Mouse (Mus musculus): Measurements from ENCODE around the gene Gm17606.

The Gm17606 gene

GRCm38 (mm10) chr14:54640946-54641304 lies at the start of gene Gm17606:
Gene Gm17606 (plus strand): TSS chr14:54640952.
- DNase-seq = peak; percentile 83

GRCm38 (mm10) chr14:54591056-54591455 lies 49.7 kb upstream of the Gm17606 start:
- DNase-seq = peak; percentile 92

- peak; percentile 96 for DNase-seq
Measured at GRCm38 (mm10) chr14:54592319-54592934, 48.3 kb upstream of the Gm17606 start.

- no peak for DNase-seq
Measured at GRCm38 (mm10) chr14:54594055-54594454, 46.7 kb upstream of the Gm17606 start.

- DNase-seq = no peak
Measured at GRCm38 (mm10) chr14:54594631-54595414, 45.9 kb upstream of the Gm17606 start.

GRCm38 (mm10) chr14:54597084-54597483 lies 43.7 kb upstream of the Gm17606 start:
- peak; percentile 84 for DNase-seq

- no peak for DNase-seq
Measured at GRCm38 (mm10) chr14:54601601-54602000, 39.2 kb upstream of the Gm17606 start.

- DNase-seq = peak; percentile 90
Measured at GRCm38 (mm10) chr14:54602613-54603012, 38.1 kb upstream of the Gm17606 start.

GRCm38 (mm10) chr14:54603038-54603654 lies 37.6 kb upstream of the Gm17606 start:
- DNase-seq = peak; percentile 100

GRCm38 (mm10) chr14:54603686-54604085 lies 37.1 kb upstream of the Gm17606 start:
- no peak for DNase-seq

GRCm38 (mm10) chr14:54605752-54606321 lies 34.9 kb upstream of the Gm17606 start, which contains the start of gene 4931414P19Rik:
Gene 4931414P19Rik (minus strand): TSS chr14:54605993.
- DNase-seq = peak; percentile 98

- DNase-seq = no peak
Measured at GRCm38 (mm10) chr14:54607226-54607625, 33.5 kb upstream of the Gm17606 start.

- DNase-seq = no peak
Measured at GRCm38 (mm10) chr14:54609245-54609644, 31.5 kb upstream of the Gm17606 start.

- DNase-seq = no peak
Measured at GRCm38 (mm10) chr14:54609962-54610361, 30.8 kb upstream of the Gm17606 start.

- DNase-seq = no peak
Measured at GRCm38 (mm10) chr14:54610648-54611047, 30.1 kb upstream of the Gm17606 start.

GRCm38 (mm10) chr14:54614130-54614529 lies 26.6 kb upstream of the Gm17606 start:
- peak; percentile 90 for DNase-seq

- DNase-seq = peak; percentile 91
Measured at GRCm38 (mm10) chr14:54616226-54616825, 24.4 kb upstream of the Gm17606 start.

GRCm38 (mm10) chr14:54617152-54617896 lies 23.4 kb upstream of the Gm17606 start:
- DNase-seq = no peak

- DNase-seq = peak; percentile 99
Measured at GRCm38 (mm10) chr14:54617897-54618365, 22.8 kb upstream of the Gm17606 start, which contains the start of gene Psmb5. Gene Psmb5 (minus strand): TSS chr14:54618022.

- DNase-seq = no peak
Measured at GRCm38 (mm10) chr14:54621133-54621532, 19.6 kb upstream of the Gm17606 start, which contains the start of gene Psmb11. Gene Psmb11 (plus strand): TSS chr14:54621433.

- no peak for DNase-seq
Measured at GRCm38 (mm10) chr14:54623334-54623733, 17.4 kb upstream of the Gm17606 start.

- no peak for DNase-seq
Measured at GRCm38 (mm10) chr14:54624976-54625375, 15.8 kb upstream of the Gm17606 start.
